Mouse (Mus musculus) liver, adult 2 months (tissue): ENCODE measurements around the gene Gm49425.

Experiments
- CTCF ChIP-seq: fragments of 200-500 bp; IDR thresholded peaks from 2 replicates; pipeline ENCODE4 v1.5.1; 2011; ENCODE audit warnings: low read depth, low read length, control low read depth
- POLR2A ChIP-seq: fragments of 200-500 bp; IDR thresholded peaks from 2 replicates; pipeline ENCODE4 v1.6.1; 2011; ENCODE audit warnings: low read length, control low read depth; ENCODE audit not compliant: insufficient read depth; ENCODE audit errors: extremely low read depth

- TF ChIP-seq CTCF (no peak), POLR2A (no peak)
Observed at GRCm38 (mm10) chr15:101550567-101550966, 33.5 kb upstream of the Gm49425 start, which contains the start of gene Krt82.
